Mouse (Mus musculus): ENCODE measurements at regions not wholly inside any gene's neighbourhood (a gene's known extent, or its start where the extent isn't known, plus 50 kb on each side); places are given as distances from the start of the nearest gene placed in this dataset.

DNA sequence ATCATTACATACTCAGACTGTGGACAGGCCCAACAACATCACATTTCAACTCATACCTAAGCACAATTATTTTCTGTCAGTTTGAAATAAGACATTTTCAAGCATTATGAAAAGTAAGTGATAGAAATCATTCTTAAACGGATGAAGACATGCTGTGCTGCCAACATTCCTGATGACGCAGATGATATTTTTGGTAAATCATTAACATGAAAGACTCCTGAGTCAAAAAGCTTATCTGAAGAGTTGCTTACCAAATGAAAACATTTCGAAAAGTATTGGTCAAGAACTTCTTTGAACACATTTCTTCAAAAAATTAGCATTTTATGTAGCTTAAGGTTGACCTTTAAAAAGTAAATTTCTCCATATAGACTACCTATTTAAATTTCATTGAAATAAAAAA, 264.7 kb upstream of the N6amt1 start:
- Histone ChIP-seq H3K27me3 (replicated peaks; ENCODE audit: control insufficient read depth, insufficient read depth, low read length) (no peaks in the 10 kb centered on the region; the same call in 1 of the 2 replicates), H3K4me3 (ENCODE audit: insufficient read depth, low read depth, low read length) (no peak overlapping the region), H3K4me1 (ENCODE audit: control insufficient read depth, insufficient read depth, low read length) (no peaks in the 10 kb centered on the region), H3K27ac (ENCODE audit: insufficient read depth, low read depth, low read length) (no peak overlapping the region), H3K36me3 (ENCODE audit: control insufficient read depth, insufficient read depth, low read length) (no peaks in the 10 kb centered on the region)
- WGBS, result 41% methylated on average over 3 of the region's 3 CpGs
- peak; percentile 56 for DNase-seq
- TF ChIP-seq POLR2A (IDR thresholded peaks at IDR 0.05; ENCODE audit: low read depth, low read length), result no peak
- no peak for TF ChIP-seq CTCF (conservative IDR thresholded peaks at IDR 0.05; ENCODE audit: insufficient read depth, insufficient read length, low read depth, low read length)

DNA sequence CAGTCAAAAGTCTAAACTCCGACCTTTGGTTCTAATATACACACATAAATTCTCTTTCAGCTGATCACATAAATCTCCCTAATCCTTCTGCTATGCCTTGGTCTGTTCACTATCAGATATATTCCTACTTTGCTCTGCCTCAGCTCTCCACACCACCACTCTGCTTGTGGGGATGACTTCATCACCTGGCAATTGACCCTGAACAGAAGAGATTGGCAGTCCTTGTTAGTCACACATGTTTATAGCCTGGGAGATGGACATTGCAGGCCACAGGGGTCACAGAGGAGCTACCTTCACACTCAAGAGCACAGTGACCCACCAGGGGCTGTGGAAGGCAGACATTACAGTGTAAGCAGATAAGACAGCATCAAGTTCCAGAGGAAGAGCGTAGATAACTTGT, 270.5 kb upstream of the N6amt1 start:
- no peak for TF ChIP-seq CTCF (conservative IDR thresholded peaks at IDR 0.05; ENCODE audit: insufficient read depth, insufficient read length, low read depth, low read length)
- TF ChIP-seq POLR2A (IDR thresholded peaks at IDR 0.05; ENCODE audit: low read depth, low read length), result no peak
- no peak for DNase-seq
- 62% methylated on average over 2 of the region's 2 CpGs for WGBS
- H3K4me3 ChIP-seq (ENCODE audit: insufficient read depth, low read depth, low read length), result no peak overlapping the region
- H3K36me3 ChIP-seq (ENCODE audit: control insufficient read depth, insufficient read depth, low read length), result no peaks in the 10 kb centered on the region
- H3K27me3 ChIP-seq (replicated peaks; ENCODE audit: control insufficient read depth, insufficient read depth, low read length), result no peaks in the 10 kb centered on the region
- no peak overlapping the region for H3K27ac ChIP-seq (ENCODE audit: insufficient read depth, low read depth, low read length)
- no peaks in the 10 kb centered on the region for H3K4me1 ChIP-seq (ENCODE audit: control insufficient read depth, insufficient read depth, low read length)

DNA sequence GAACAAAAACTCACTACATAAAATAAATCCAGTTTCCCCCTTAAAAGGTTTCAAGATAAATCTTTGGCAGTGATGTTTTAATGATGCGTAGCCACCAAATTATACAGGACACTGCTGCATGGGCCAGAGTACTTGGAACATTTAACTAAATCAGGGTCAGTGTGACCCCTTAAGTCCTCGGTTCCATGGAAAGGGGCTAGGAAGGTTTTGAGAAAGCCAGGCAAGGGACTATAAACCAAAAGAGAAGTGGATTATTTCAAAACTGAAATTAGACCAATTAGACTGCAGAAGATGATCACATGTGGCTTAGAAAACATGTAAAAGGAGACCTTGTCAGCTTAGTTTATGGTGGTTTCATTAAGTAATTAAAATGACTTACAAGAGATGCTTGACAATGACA, 276.6 kb upstream of the N6amt1 start:
- TF ChIP-seq POLR2A (IDR thresholded peaks at IDR 0.05; ENCODE audit: low read depth, low read length) (no peak), CTCF (conservative IDR thresholded peaks at IDR 0.05; ENCODE audit: insufficient read depth, insufficient read length, low read depth, low read length) (no peak)
- WGBS, result 64% methylated on average over 2 of the region's 2 CpGs
- DNase-seq, result no peak
- no peaks in the 10 kb centered on the region for H3K36me3 ChIP-seq (ENCODE audit: control insufficient read depth, insufficient read depth, low read length)
- no peaks in the 10 kb centered on the region for H3K27me3 ChIP-seq (replicated peaks; ENCODE audit: control insufficient read depth, insufficient read depth, low read length)
- no peak overlapping the region for H3K27ac ChIP-seq (ENCODE audit: insufficient read depth, low read depth, low read length)
- no peak overlapping the region for H3K4me3 ChIP-seq (ENCODE audit: insufficient read depth, low read depth, low read length)
- H3K4me1 ChIP-seq (ENCODE audit: control insufficient read depth, insufficient read depth, low read length), result no peaks in the 10 kb centered on the region

DNA sequence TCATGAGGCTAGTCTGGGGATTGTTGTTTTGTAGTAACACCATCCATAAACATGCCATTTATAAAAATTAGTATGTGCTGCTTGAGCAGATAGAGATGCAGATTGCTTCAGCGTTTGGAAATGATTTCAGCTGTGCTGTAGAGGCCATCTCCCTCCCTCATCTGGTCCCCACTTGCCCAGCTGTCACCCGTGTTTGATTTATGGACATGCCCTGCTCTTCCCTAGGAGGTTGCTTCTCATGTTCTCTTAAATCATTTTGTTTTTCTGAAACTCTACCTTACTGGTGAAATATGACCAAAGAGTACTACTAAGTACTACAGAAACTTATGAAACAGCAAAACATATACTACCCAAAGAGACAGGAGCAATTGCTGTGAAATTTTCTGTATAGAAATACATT, 284.7 kb upstream of the N6amt1 start:
- H3K27me3 ChIP-seq (replicated peaks; ENCODE audit: control insufficient read depth, insufficient read depth, low read length), result no peaks in the 10 kb centered on the region
- peaks cover 3% of the 10 kb centered on the region; the same call in 1 of the 2 replicates for H3K4me1 ChIP-seq (ENCODE audit: control insufficient read depth, insufficient read depth, low read length)
- H3K36me3 ChIP-seq (ENCODE audit: control insufficient read depth, insufficient read depth, low read length), result no peaks in the 10 kb centered on the region
- no peak overlapping the region for H3K4me3 ChIP-seq (ENCODE audit: insufficient read depth, low read depth, low read length)
- H3K27ac ChIP-seq (ENCODE audit: insufficient read depth, low read depth, low read length), result no peak overlapping the region
- no peak for TF ChIP-seq POLR2A (IDR thresholded peaks at IDR 0.05; ENCODE audit: low read depth, low read length)
- no peak for TF ChIP-seq CTCF (conservative IDR thresholded peaks at IDR 0.05; ENCODE audit: insufficient read depth, insufficient read length, low read depth, low read length)
- WGBS, result 38% methylated on average over 2 of the region's 2 CpGs
- no peak for DNase-seq

DNA sequence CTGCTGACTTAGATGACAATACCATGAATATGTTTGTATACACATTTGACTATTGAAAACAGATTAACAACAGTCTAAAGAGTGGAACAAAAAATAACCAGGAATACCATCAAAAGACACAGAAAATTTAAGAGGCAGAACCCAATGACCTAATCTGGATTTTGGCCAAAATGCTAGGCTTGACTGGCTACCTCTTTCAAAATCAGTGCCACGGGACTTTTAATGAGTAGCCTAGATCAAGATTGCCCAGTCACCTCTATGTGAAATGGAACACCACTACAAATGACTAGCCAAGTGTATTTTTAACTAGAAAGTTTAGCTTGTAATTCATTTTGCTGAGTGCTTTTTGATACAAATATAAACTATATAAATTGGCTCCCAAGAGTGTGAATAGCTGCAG, 286.0 kb upstream of the N6amt1 start:
- H3K27ac ChIP-seq (ENCODE audit: insufficient read depth, low read depth, low read length), result no peak overlapping the region
- H3K36me3 ChIP-seq (ENCODE audit: control insufficient read depth, insufficient read depth, low read length), result no peaks in the 10 kb centered on the region
- H3K4me3 ChIP-seq (ENCODE audit: insufficient read depth, low read depth, low read length), result no peak overlapping the region
- H3K27me3 ChIP-seq (replicated peaks; ENCODE audit: control insufficient read depth, insufficient read depth, low read length), result no peaks in the 10 kb centered on the region
- TF ChIP-seq CTCF (conservative IDR thresholded peaks at IDR 0.05; ENCODE audit: insufficient read depth, insufficient read length, low read depth, low read length) (no peak), POLR2A (IDR thresholded peaks at IDR 0.05; ENCODE audit: low read depth, low read length) (no peak)
- WGBS, result 30% methylated on average over 1 of the region's 1 CpGs
- peaks cover 3% of the 10 kb centered on the region; the same call in 1 of the 2 replicates for H3K4me1 ChIP-seq (ENCODE audit: control insufficient read depth, insufficient read depth, low read length)
- DNase-seq, result peak; percentile 90

DNA sequence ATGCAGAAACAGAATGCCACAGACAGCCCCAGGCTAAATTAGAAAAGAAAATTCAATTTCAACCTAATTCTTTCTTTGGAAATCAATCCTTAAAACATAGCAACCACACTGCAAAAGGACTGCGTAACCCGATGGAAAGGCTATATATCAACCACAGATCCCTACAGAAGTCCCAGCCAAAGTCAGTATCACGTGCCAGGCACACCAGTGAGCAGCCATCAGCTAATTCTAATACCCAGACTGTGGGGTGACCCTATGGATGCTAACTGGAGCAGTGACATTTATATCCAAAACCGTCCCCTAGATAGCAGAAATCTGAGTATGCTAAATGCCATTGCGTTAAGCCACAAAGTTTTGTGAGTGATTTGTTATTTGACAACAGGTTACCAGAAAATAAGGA, 286.5 kb upstream of the N6amt1 start:
- Histone ChIP-seq H3K4me3 (ENCODE audit: insufficient read depth, low read depth, low read length) (no peak overlapping the region), H3K27ac (ENCODE audit: insufficient read depth, low read depth, low read length) (no peak overlapping the region), H3K36me3 (ENCODE audit: control insufficient read depth, insufficient read depth, low read length) (no peaks in the 10 kb centered on the region), H3K27me3 (replicated peaks; ENCODE audit: control insufficient read depth, insufficient read depth, low read length) (no peaks in the 10 kb centered on the region), H3K4me1 (ENCODE audit: control insufficient read depth, insufficient read depth, low read length) (peaks cover 3% of the 10 kb centered on the region; the same call in 1 of the 2 replicates)
- DNase-seq, result peak; percentile 17
- TF ChIP-seq CTCF (conservative IDR thresholded peaks at IDR 0.05; ENCODE audit: insufficient read depth, insufficient read length, low read depth, low read length) (no peak), POLR2A (IDR thresholded peaks at IDR 0.05; ENCODE audit: low read depth, low read length) (no peak)
- 56% methylated on average over 5 of the region's 5 CpGs for WGBS

DNA sequence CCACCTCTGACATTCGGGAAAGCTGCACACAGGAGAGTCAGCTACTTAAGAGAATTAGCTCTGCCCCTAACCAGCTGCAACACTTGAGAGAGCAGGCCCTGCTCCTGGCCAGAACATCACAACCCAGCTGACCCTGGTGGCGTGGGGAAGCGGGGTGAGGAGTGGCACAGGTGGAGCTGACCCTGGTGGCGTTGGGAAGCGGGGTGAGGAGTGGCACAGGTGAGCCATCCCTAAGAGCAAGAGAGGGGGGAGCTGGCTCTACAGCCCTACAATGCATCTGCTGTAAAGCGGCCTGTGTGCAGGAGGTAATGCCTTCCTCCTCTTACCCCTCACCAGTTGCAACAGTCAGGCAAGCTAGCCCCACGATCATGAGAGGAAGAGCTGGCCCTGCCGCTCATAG, 293.5 kb upstream of the N6amt1 start:
- Histone ChIP-seq H3K27ac (ENCODE audit: insufficient read depth, low read depth, low read length) (no peak overlapping the region), H3K4me1 (ENCODE audit: control insufficient read depth, insufficient read depth, low read length) (no peaks in the 10 kb centered on the region), H3K36me3 (ENCODE audit: control insufficient read depth, insufficient read depth, low read length) (no peaks in the 10 kb centered on the region), H3K27me3 (replicated peaks; ENCODE audit: control insufficient read depth, insufficient read depth, low read length) (no peaks in the 10 kb centered on the region), H3K4me3 (ENCODE audit: insufficient read depth, low read depth, low read length) (no peak overlapping the region)
- WGBS, result 82% methylated on average over 8 of the region's 8 CpGs
- no peak for TF ChIP-seq POLR2A (IDR thresholded peaks at IDR 0.05; ENCODE audit: low read depth, low read length)
- TF ChIP-seq CTCF (conservative IDR thresholded peaks at IDR 0.05; ENCODE audit: insufficient read depth, insufficient read length, low read depth, low read length), result no peak
- no peak for DNase-seq

Data from kidney, adult 2 months (tissue).